Mouse (Mus musculus) gastrocnemius, adult 18-20 months (tissue): Measurements from ENCODE around the gene 4930539E08Rik. TPM values are rescaled to one million over a fixed set of nuclear protein-coding genes. Genes with fewer than 3 reads are reported as not detected.
A peak's percentile ranks its signal among the peaks of the same experiment; 100 is the strongest.

Experiments
- DNase-seq: peaks from one replicate; pipeline ENCODE4 v3.0.0; 2021; ENCODE audit warnings: low spot score
- total RNA-seq, 2 experiments: library from RNA; stranded (reverse); gene quantifications; 2 replicates each; pipeline ENCODE4 v1.2.3; 2021

The 4930539E08Rik gene
- total RNA-seq, 2 experiments from 2014 or later = not detected

GRCm38 (mm10) chr17:28930392-28931074 is 15.4 kb upstream of the 4930539E08Rik start:
- peak; percentile 90 for DNase-seq

- DNase-seq = no peak
These were observed 14.2 kb upstream of the 4930539E08Rik start for GRCm38 (mm10) chr17:28929369-28929768.

GRCm38 (mm10) chr17:28928004-28928403 is 12.9 kb upstream of the 4930539E08Rik start:
- DNase-seq = no peak

GRCm38 (mm10) chr17:28926866-28927635 is 11.9 kb upstream of the 4930539E08Rik start:
- no peak for DNase-seq

GRCm38 (mm10) chr17:28926380-28926779 is 11.3 kb upstream of the 4930539E08Rik start:
- peak; percentile 85 for DNase-seq

- DNase-seq = no peak
These were observed 10.0 kb upstream of the 4930539E08Rik start for GRCm38 (mm10) chr17:28924957-28925595.

GRCm38 (mm10) chr17:28922096-28922495 is 7.0 kb upstream of the 4930539E08Rik start:
- no peak for DNase-seq

- DNase-seq = no peak
These were observed 6.0 kb upstream of the 4930539E08Rik start for GRCm38 (mm10) chr17:28921086-28921485.

- no peak for DNase-seq
These were observed 1.4 kb upstream of the 4930539E08Rik start for GRCm38 (mm10) chr17:28916520-28916919.

- DNase-seq = no peak
These were observed 1.2 kb downstream of the 4930539E08Rik start for GRCm38 (mm10) chr17:28913940-28914339.

- no peak for DNase-seq
These were observed 1.9 kb downstream of the 4930539E08Rik start for GRCm38 (mm10) chr17:28913200-28913599.

GRCm38 (mm10) chr17:28910139-28910538 is 5.0 kb downstream of the 4930539E08Rik start:
- DNase-seq = no peak

GRCm38 (mm10) chr17:28909252-28909941 is 5.7 kb downstream of the 4930539E08Rik start:
- DNase-seq = peak; percentile 42

- no peak for DNase-seq
These were observed 7.2 kb downstream of the 4930539E08Rik start for GRCm38 (mm10) chr17:28907959-28908358.

- no peak for DNase-seq
These were observed 9.7 kb downstream of the 4930539E08Rik start for GRCm38 (mm10) chr17:28905377-28905916.

- DNase-seq = peak; percentile 68
These were observed 10.4 kb downstream of the 4930539E08Rik start for GRCm38 (mm10) chr17:28904546-28905376.

- DNase-seq = no peak
These were observed 13.6 kb downstream of the 4930539E08Rik start for GRCm38 (mm10) chr17:28901559-28901958.

- no peak for DNase-seq
These were observed 15.7 kb downstream of the 4930539E08Rik start for GRCm38 (mm10) chr17:28899427-28899826.

- DNase-seq = no peak
These were observed 16.9 kb downstream of the 4930539E08Rik start for GRCm38 (mm10) chr17:28898249-28898648.

- no peak for DNase-seq
These were observed 17.3 kb downstream of the 4930539E08Rik start for GRCm38 (mm10) chr17:28897817-28898216.
